Mouse (Mus musculus) bone marrow, adult 2 months (tissue): ENCODE data around the gene Sap30.

Experiments used
- CTCF ChIP-seq: fragments of 200-500 bp; IDR thresholded peaks from 2 replicates; pipeline ENCODE4 v1.5.1; 2011; ENCODE audit warnings: low read length, control low read depth; ENCODE audit not compliant: control insufficient read depth, insufficient read depth
- POLR2A ChIP-seq: fragments of 200-500 bp; IDR thresholded peaks from 2 replicates; pipeline ENCODE4 v1.6.1; 2011; ENCODE audit warnings: low read depth, mild to moderate bottlenecking, control low read depth, low read length, borderline replicate concordance; ENCODE audit not compliant: control insufficient read depth

- TF ChIP-seq POLR2A (no peak), CTCF (no peak)
These were observed 30.1 kb upstream of the Sap30 start for GRCm38 (mm10) chr8:57517723-57518122.
